Mouse (Mus musculus) layer of hippocampus, postnatal 14 days (tissue): ENCODE data around the gene A630076J17Rik. TPM values are rescaled to one million over a fixed set of nuclear protein-coding genes. Genes with fewer than 3 reads are reported as not detected.

Experiments used
- DNase-seq, 2 experiments: peaks; one replicate each; pipeline ENCODE4 v3.0.0; 2021 to 2022; ENCODE audit warnings: low spot score in 2 of 2, mixed read lengths in 1 of 2
- total RNA-seq, 2 experiments: library from RNA; stranded (reverse); gene quantifications; 2 replicates each; pipeline ENCODE4 v1.2.3; 2021

Gene A630076J17Rik
- total RNA-seq, 2 experiments from 2014 or later, result not detected

DNA sequence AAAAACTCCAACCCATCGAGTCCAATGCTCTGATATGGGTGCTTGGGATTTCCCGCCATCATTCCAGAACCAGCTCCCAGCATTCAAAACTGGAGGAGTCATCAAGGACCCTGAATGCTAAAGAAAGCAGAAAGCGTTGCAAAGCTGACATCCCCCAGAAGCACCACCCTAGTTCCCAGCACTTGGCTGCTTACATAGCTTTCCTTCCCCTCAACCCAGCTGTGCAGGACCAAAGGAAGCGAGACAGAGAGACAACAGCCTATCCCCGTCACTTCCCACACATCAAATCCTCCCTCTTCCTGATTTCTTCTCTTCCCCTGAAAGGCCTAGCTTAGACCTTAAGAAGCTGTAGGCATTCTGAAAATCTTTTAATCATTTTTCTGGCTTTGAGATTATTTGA, 44.9 kb downstream of the A630076J17Rik start:
- DNase-seq, result no peak

DNA sequence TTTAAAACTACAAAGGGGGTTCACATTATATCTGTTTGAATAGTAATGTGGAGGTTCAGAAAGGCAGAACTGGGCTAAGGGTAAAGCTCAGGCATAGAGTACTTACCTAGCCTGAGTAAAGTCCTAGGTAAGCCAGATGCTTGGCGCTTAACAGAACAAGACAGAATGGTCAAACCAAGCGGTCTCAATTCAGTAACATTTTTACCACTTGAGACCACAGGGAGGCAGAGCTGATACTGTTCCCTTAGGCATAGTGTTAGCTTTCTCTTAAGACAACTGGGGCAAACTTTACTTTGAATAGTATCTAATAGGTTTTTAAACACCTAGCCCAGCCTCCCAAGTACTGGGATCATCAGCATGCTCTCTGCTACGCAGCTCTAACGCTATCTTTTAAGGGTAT, 45.6 kb downstream of the A630076J17Rik start:
- DNase-seq, result no peak

DNA sequence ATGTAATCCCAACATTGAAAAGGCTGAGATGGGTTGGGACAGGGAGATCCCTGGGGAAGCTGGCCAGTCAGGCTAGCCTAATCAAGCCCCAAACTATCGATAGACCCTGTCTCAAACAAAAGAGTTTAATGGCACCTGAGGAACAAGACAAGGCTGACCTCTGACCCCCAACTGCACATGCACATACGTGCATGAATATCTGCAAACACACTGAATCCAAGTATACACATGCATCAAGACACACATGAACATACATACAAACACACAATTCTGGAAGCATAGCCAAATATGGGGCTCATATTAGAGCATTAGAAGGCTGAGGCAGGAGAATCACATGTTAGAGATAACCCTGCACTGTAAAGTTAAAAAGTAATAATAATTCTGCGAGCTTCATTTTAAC, 46.2 kb downstream of the A630076J17Rik start:
- DNase-seq, result no peak

DNA sequence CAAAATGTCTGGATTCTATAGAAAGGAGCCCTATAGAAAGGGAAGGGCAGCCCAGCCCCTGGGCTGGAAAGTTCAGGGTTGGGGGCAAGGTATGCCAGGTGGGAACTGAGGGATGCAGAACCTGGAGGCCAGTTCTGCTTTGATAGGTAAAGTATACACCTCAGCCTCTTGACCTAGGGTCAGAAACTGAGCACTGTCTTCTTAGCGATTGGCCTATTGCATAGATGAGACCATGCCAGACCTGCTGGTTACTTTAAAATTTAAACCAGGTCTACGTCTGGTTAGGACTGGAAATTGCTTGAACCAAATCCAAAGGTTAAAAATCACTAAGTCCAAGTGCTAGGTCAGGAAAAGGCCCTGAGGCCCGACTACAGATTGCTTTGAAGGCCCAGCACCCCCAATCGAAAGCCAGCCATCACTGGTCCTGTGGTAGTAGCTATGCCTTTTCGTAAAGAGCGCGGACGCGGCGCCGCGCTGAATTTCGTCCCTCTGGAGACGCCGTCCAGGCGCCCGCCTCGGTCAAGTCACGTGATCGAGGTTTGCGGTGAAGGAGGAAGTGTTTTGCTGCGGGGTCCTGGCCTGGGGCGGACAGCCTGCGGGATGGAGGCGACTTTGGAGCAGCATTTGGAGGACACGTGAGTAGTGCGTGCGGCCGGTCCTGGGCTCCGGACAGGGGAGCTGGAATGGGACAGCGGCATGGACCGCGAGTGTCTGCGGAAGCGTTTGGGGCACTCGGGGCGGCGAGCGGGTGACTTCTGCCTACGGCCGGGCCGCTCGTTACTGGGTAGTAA, 48.3 kb downstream of the A630076J17Rik start, which contains the start of gene Lamtor5:
Lamtor5 (plus strand) TSS at position 380 of the 791 bp plus-strand sequence.
- DNase-seq, result peak; percentile 85 to 91

Other genes with a start within 250 kb of the A630076J17Rik start
- gene Kcna3, start 194.4 kb upstream of the A630076J17Rik start, total RNA-seq, result 10 to 100 TPM; 13.8 to 17.1 TPM
- 10 to 100 TPM; 76.1 to 82.3 TPM for gene Kcna2, start 129.5 kb upstream of the A630076J17Rik start, total RNA-seq
- gene Kcna10, start 47.6 kb upstream of the A630076J17Rik start, total RNA-seq, result not detected
- not detected for gene Cym, start 8.9 kb upstream of the A630076J17Rik start, total RNA-seq
- gene Prok1, start 9.1 kb downstream of the A630076J17Rik start, total RNA-seq, result not detected
- 10 to 100 TPM; 61.1 to 62.6 TPM for gene Lamtor5, start 48.2 kb downstream of the A630076J17Rik start, total RNA-seq
- 1 to 10 TPM; 2.6 to 3.5 TPM for gene Slc16a4, start 60.6 kb downstream of the A630076J17Rik start, total RNA-seq
- 10 to 100 TPM; 23.8 to 24.9 TPM for gene Rbm15, start 103.1 kb downstream of the A630076J17Rik start, total RNA-seq
- gene Kcnc4, start 228.9 kb downstream of the A630076J17Rik start, total RNA-seq, result 10 to 100 TPM; 33.1 to 35.8 TPM